Mouse (Mus musculus) hindbrain, embryonic 13.5 days (tissue): Measurements from ENCODE around the gene Cfdp1. TPM values are rescaled to one million over a fixed set of nuclear protein-coding genes. Genes with fewer than 3 reads are reported as not detected.

Experiments
- ATAC-seq: fragments of 200-750 bp; cut with Nextera tagmentation; 2 replicates; pipeline ENCODE4 v1.8.0; 2017; ENCODE audit warnings: moderate TSS enrichment; ENCODE audit not compliant: low FRiP score
- H3K27ac ChIP-seq: fragments of 300-500 bp; sonication (generic); 2 replicates; pipeline ENCODE4 v1.5.1; 2015; ENCODE audit warnings: inconsistent platforms, mild to moderate bottlenecking, moderate library complexity
- H3K27me3 ChIP-seq: fragments of 300-500 bp; sonication (generic); 2 replicates; pipeline ENCODE4 v1.6.1; 2015; ENCODE audit warnings: mild to moderate bottlenecking, inconsistent platforms
- H3K36me3 ChIP-seq: fragments of 300-500 bp; sonication (generic); 2 replicates; pipeline ENCODE4 v1.6.1; 2015; ENCODE audit warnings: mild to moderate bottlenecking, inconsistent platforms
- H3K4me1 ChIP-seq: fragments of 300-500 bp; sonication (generic); replicated peaks from 2 replicates; pipeline ENCODE4 v1.6.1; 2015; ENCODE audit warnings: inconsistent platforms
- H3K4me2 ChIP-seq: fragments of 300-500 bp; sonication (generic); 2 replicates; pipeline ENCODE4 v1.6.1; 2015; ENCODE audit warnings: inconsistent platforms, mild to moderate bottlenecking, moderate library complexity
- H3K4me3 ChIP-seq: fragments of 300-500 bp; sonication (generic); 2 replicates; pipeline ENCODE4 v1.5.1; 2015; ENCODE audit warnings: mild to moderate bottlenecking, inconsistent platforms
- H3K9ac ChIP-seq: fragments of 300-500 bp; sonication (generic); 2 replicates; pipeline ENCODE4 v1.6.1; 2015; ENCODE audit warnings: mild to moderate bottlenecking, inconsistent platforms
- H3K9me3 ChIP-seq: fragments of 300-500 bp; sonication (generic); 2 replicates; pipeline ENCODE4 v1.6.1; 2016; ENCODE audit warnings: inconsistent platforms
- WGBS: fragments of 180-500 bp; shearing (Covaris S2); methylation state at CpG from one replicate; pipeline ENCODE4 v1.1.7; 2015; 5-methylcytosine and 5-hydroxymethylcytosine counted together
- polyA plus RNA-seq: library from polyadenylated mRNA; unstranded; fragments of >200 nt; fragmentation: Nextera tagmentation; extraction: Ambion mirVana; gene quantifications from 2 replicates; pipeline ENCODE4 v1.2.1, GENCODE M21; 2015

Gene Cfdp1
- polyA plus RNA-seq, 1 experiment from 2014 or later: 199 TPM

DNA sequence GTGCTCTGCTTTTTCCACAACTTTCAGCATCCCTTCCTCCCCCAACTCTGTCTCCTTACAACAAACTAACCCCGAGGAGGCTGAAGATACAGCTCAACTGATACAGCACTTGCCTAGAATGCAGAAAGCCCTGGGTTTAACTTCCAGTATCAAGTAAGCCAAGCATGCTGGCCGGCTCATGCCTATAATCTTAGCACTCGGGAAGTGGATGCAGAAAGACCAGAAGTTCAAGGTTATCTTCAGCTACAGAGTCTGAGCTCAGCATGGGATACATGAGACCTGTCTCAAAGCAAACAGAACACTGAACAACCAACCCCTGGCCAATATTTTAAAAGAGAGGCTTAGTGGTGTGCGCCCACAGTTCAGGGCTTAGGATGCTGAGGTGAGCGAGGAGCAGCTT lies 66.0 kb downstream of the Cfdp1 start:
- Histone ChIP-seq H3K9ac (peak overlapping the region; percentile 47), H3K4me3 (no peak overlapping the region), H3K9me3 (no peaks in the 10 kb centered on the region), H3K4me2 (peak overlapping the region; percentile 42; the same call in 1 of the 2 replicates), H3K36me3 (no peaks in the 10 kb centered on the region; the same call in 1 of the 2 replicates), H3K4me1 (peaks cover 44% of the 10 kb centered on the region), H3K27ac (peak overlapping the region; percentile 89), H3K27me3 (no peaks in the 10 kb centered on the region)
- 69% methylated on average over 5 of the region's 5 CpGs for WGBS
- ATAC-seq: no peak

DNA sequence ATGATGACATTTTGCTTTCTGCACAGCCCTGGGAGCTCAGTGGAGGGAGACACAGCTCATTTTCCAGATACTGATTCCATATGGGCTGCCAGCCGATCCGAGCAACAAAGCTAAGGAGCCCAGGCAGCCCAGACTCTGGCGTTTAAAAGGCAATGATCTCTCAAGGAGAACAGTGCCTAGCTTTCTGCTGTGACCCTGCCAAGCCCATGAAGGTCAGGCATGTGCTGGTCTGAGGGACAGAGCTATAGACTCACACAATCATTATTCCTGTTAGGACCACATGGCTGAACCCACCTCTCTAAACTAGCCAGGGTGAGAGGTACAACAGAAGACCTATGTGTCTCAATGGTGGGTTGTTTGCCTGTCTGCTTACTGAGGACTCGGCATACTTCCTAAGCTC lies 66.4 kb downstream of the Cfdp1 start:
- Histone ChIP-seq H3K27me3 (no peaks in the 10 kb centered on the region), H3K4me2 (peak overlapping the region; percentile 42), H3K9me3 (no peaks in the 10 kb centered on the region), H3K4me1 (peaks cover 49% of the 10 kb centered on the region), H3K36me3 (no peaks in the 10 kb centered on the region; the same call in 1 of the 2 replicates), H3K27ac (peak overlapping the region; percentile 89), H3K9ac (peak overlapping the region; percentile 47), H3K4me3 (no peak overlapping the region)
- ATAC-seq: peak; percentile 63
- 12% methylated on average over 4 of the region's 4 CpGs for WGBS

GRCm38 (mm10) chr8:111786701-111787588 lies 67.1 kb downstream of the Cfdp1 start:
- no peaks in the 10 kb centered on the region for H3K27me3 ChIP-seq
- H3K4me3 ChIP-seq: no peak overlapping the region
- peak overlapping the region; percentile 47 for H3K9ac ChIP-seq
- WGBS: 28% methylated on average over 13 of the region's 13 CpGs
- H3K4me2 ChIP-seq: peak overlapping the region; percentile 42
- peaks cover 53% of the 10 kb centered on the region for H3K4me1 ChIP-seq
- no peaks in the 10 kb centered on the region for H3K9me3 ChIP-seq
- no peaks in the 10 kb centered on the region; the same call in 1 of the 2 replicates for H3K36me3 ChIP-seq
- peak; percentile 81 for ATAC-seq
- H3K27ac ChIP-seq: peak overlapping the region; percentile 89

DNA sequence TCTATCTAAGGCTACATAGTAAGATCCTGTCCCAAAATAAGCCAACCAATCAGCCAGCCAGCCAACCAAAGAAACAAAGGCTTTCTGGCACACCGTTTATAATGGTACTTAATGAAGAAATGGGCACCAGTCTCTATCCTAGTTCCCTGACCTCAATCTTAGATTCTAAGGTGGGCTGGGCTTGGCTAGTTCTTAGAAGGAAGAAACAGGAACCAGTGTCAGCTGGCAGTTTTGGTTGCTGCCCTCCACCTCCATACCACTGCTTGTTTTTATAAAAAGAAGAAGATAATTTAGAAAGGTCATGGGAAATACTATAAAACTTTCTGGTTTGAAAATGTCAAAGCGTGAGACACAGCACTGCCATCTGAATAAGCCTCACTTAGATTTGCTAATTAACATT lies 68.0 kb downstream of the Cfdp1 start:
- no peak for ATAC-seq
- Histone ChIP-seq H3K4me2 (no peak overlapping the region), H3K4me1 (peaks cover 53% of the 10 kb centered on the region), H3K9ac (no peak overlapping the region), H3K27me3 (no peaks in the 10 kb centered on the region), H3K27ac (no peak overlapping the region), H3K4me3 (no peak overlapping the region), H3K9me3 (no peaks in the 10 kb centered on the region), H3K36me3 (no peaks in the 10 kb centered on the region; the same call in 1 of the 2 replicates)
- 79% methylated on average over 2 of the region's 2 CpGs for WGBS

DNA sequence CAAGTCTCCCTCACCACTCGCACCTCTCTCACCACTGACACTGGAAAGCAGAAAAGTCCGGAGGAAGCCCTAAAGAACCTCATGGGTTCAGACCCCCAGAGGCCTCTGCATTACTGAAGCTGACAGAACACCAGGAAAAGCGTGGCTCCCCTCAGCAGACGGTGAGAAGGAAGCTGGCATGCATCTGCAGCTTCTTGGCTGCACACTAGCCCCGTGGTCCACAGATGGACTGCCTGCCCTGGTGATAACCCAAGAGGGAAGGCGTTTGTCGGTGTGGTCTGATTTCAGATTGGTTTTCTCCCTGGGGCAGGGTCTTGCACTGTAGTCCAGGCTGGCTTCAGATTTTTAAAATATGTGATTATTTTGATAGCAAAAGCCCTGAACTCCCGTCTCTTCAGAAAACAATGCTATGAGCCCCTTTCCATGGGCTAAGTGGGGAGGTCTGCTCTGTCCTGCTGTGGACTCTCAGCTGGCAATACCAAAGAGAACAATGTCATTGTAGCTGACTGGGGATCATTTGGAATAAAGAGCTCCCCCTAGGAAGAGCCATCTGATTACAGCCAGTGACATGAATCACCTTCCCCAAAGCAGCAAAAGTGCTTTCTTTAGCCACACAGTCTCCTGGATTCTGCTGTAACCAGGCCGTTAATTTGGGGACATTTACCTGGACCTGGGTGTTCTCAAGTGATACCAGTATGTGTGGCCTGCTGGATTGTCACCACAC lies 71.3 kb downstream of the Cfdp1 start:
- ATAC-seq: no peak
- Histone ChIP-seq H3K4me3 (no peak overlapping the region), H3K4me1 (peaks cover 51% of the 10 kb centered on the region), H3K27me3 (no peaks in the 10 kb centered on the region), H3K9me3 (no peaks in the 10 kb centered on the region), H3K27ac (peak overlapping the region; percentile 60), H3K4me2 (no peak overlapping the region), H3K36me3 (no peaks in the 10 kb centered on the region), H3K9ac (0 out of 2 replicates have a peak overlapping the region, but pooled peaks have one; percentile 30)
- 55% methylated on average over 9 of the region's 9 CpGs for WGBS

GRCm38 (mm10) chr8:111782161-111782560 lies 71.9 kb downstream of the Cfdp1 start:
- no peak for ATAC-seq

GRCm38 (mm10) chr8:111780697-111781424 lies 73.2 kb downstream of the Cfdp1 start:
- H3K9ac ChIP-seq: no peak overlapping the region
- no peak overlapping the region for H3K4me3 ChIP-seq
- H3K27ac ChIP-seq: no peak overlapping the region
- no peak for ATAC-seq
- H3K27me3 ChIP-seq: no peaks in the 10 kb centered on the region
- WGBS: 86% methylated on average over 10 of the region's 10 CpGs
- peaks cover 33% of the 10 kb centered on the region for H3K4me1 ChIP-seq
- H3K36me3 ChIP-seq: no peaks in the 10 kb centered on the region
- no peak overlapping the region for H3K4me2 ChIP-seq
- H3K9me3 ChIP-seq: no peaks in the 10 kb centered on the region

More at GRCm38 (mm10) chr8:111782161-111782560, 71.9 kb downstream of the Cfdp1 start:
- H3K9ac ChIP-seq: 0 out of 2 replicates have a peak overlapping the region, but pooled peaks have one; percentile 30
- no peaks in the 10 kb centered on the region for H3K27me3 ChIP-seq
- H3K4me1 ChIP-seq: peaks cover 45% of the 10 kb centered on the region
- no peaks in the 10 kb centered on the region for H3K9me3 ChIP-seq
- H3K36me3 ChIP-seq: no peaks in the 10 kb centered on the region
- H3K4me2 ChIP-seq: no peak overlapping the region
- no peak overlapping the region for H3K4me3 ChIP-seq
- 84% methylated on average over 2 of the region's 2 CpGs for WGBS
- no peak overlapping the region for H3K27ac ChIP-seq

DNA sequence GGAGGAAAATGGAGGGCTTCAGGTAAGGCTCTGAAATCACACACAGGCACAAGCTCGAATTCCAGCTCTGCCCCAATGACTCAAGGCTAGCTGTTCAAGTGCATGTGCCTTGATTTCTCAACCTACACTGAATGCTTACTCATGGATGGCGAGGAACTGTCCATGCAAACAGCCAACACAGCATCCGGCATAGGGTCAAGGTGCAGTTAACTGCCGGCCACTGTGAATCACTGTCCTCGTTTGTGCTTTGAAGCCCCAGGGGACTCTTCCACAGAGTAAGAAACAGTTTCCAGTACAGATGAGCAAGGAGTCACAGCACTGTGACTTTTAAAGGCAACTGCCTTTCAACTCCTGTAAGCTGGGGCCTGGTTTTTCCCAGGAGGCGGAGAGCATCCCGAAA lies 74.4 kb downstream of the Cfdp1 start:
- WGBS: 80% methylated on average over 7 of the region's 7 CpGs
- no peak overlapping the region for H3K9ac ChIP-seq
- no peak overlapping the region for H3K4me3 ChIP-seq
- no peak for ATAC-seq
- H3K36me3 ChIP-seq: peaks cover 4% of the 10 kb centered on the region; the same call in 1 of the 2 replicates
- H3K27ac ChIP-seq: no peak overlapping the region
- H3K27me3 ChIP-seq: no peaks in the 10 kb centered on the region
- H3K4me1 ChIP-seq: peaks cover 32% of the 10 kb centered on the region
- H3K4me2 ChIP-seq: no peak overlapping the region
- no peaks in the 10 kb centered on the region for H3K9me3 ChIP-seq

DNA sequence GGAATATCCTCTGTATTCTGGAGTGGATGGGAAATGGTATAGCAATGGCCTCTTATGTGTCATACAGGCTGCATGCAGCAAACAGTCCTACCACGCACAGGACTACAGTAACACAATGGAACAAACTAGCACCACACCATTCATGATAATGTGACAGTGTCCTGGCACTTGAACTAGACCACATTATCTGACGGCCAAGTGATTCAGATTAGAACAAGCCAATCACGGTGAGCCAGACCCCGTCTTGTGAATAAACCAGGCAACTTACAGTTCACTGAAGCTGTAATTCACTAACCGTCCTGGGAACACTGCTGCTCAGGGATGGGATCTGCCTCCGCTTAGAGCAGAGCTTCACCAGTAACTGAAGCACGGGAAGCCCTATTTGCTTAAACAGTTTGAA lies 75.3 kb downstream of the Cfdp1 start:
- 0 out of 2 replicates have a peak, but pooled peaks have one; percentile 36 for ATAC-seq
- Histone ChIP-seq H3K4me2 (no peak overlapping the region), H3K9me3 (no peaks in the 10 kb centered on the region), H3K36me3 (peaks cover 10% of the 10 kb centered on the region), H3K4me3 (no peak overlapping the region), H3K27me3 (no peaks in the 10 kb centered on the region), H3K9ac (no peak overlapping the region), H3K27ac (peak overlapping the region; percentile 64), H3K4me1 (peaks cover 32% of the 10 kb centered on the region)
- 48% methylated on average over 7 of the region's 7 CpGs for WGBS

GRCm38 (mm10) chr8:111776492-111776891 lies 77.6 kb downstream of the Cfdp1 start:
- H3K9ac ChIP-seq: no peak overlapping the region
- H3K4me2 ChIP-seq: no peak overlapping the region
- H3K4me1 ChIP-seq: peaks cover 21% of the 10 kb centered on the region
- H3K9me3 ChIP-seq: no peaks in the 10 kb centered on the region
- no peak overlapping the region for H3K4me3 ChIP-seq
- ATAC-seq: no peak
- H3K27me3 ChIP-seq: no peaks in the 10 kb centered on the region
- WGBS: 92% methylated on average over 4 of the region's 4 CpGs
- peaks cover 10% of the 10 kb centered on the region for H3K36me3 ChIP-seq
- H3K27ac ChIP-seq: no peak overlapping the region

- no peak overlapping the region for H3K4me2 ChIP-seq
- H3K27ac ChIP-seq: no peak overlapping the region
- no peak for ATAC-seq
- peaks cover 10% of the 10 kb centered on the region for H3K36me3 ChIP-seq
- no peak overlapping the region for H3K4me3 ChIP-seq
- peaks cover 26% of the 10 kb centered on the region for H3K4me1 ChIP-seq
- 94% methylated on average over 6 of the region's 6 CpGs for whole genome bisulfite sequencing
- H3K9ac ChIP-seq: no peak overlapping the region
- H3K9me3 ChIP-seq: no peaks in the 10 kb centered on the region
- no peaks in the 10 kb centered on the region for H3K27me3 ChIP-seq
These were observed 78.3 kb downstream of the Cfdp1 start for GRCm38 (mm10) chr8:111775766-111776165.

DNA sequence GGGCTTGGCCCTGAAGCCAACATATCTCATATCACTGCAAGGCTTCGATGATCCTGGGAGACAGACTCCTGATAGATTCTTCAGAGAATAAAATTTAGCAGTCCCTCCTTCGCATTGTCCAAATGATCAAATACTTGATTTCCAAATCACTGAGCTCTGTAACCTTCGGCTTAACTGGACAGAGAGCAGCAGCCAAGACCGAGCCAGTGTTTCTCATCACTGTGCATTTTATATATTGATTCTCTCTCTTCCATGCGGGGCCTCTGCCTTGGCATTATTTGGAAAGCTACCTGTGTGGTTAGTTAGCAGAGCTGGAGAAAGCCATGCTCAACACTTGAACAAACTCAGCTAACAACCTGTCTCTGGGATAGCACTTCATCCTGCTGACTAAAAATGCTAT lies 80.6 kb downstream of the Cfdp1 start:
- H3K36me3 ChIP-seq: peaks cover 13% of the 10 kb centered on the region
- peaks cover 31% of the 10 kb centered on the region for H3K4me1 ChIP-seq
- H3K9me3 ChIP-seq: no peaks in the 10 kb centered on the region
- H3K4me2 ChIP-seq: no peak overlapping the region
- no peak overlapping the region for H3K4me3 ChIP-seq
- H3K27ac ChIP-seq: 0 out of 2 replicates have a peak overlapping the region, but pooled peaks have one; percentile 19
- no peaks in the 10 kb centered on the region for H3K27me3 ChIP-seq
- ATAC-seq: no peak
- no peak overlapping the region for H3K9ac ChIP-seq
- WGBS: 97% methylated on average over 5 of the region's 5 CpGs
